Mouse (Mus musculus): ENCODE data around the gene Tbc1d19. TPM values are rescaled to one million over a fixed set of nuclear protein-coding genes. Genes with fewer than 3 reads are reported as not detected.

Gene Tbc1d19
- total and polyA plus RNA-seq, 3 experiments, result not detected

DNA sequence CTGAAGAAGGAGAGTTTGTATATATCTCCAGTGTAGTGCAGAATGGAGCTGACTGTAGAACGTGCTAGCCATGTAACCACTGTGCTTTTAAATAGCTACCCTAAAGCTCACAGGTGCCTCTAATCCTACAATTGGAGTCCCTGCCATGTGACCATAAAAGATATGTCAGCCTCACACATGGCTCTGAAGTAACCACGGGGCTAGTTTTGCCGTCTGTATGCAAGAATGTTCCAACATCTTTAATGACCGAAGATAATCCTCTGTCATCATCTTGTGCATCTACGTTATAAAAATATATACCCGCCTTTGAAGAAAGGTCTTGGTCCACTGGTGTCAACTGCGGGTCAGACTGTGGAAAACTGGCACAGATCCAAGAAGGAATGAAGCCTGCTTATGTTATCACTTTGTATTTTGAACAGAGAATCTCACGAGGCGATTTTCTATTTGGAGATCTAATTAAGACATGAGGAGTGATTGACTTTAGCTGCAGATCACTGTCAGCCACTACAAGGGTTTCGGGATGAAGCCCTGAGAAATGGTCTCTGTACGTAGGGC is 117.0 kb downstream of the Tbc1d19 start:
- Histone ChIP-seq H3K27me3 (ENCODE audit: control insufficient read depth in 1 of 2, insufficient read depth in 2 of 2, low read length in 2 of 2) (no peaks in the 10 kb centered on the region; a peak in 1 of 4 replicates), H3K36me3 (ENCODE audit: control insufficient read depth in 1 of 2, insufficient read depth in 2 of 2, low read length in 2 of 2) (no peaks in the 10 kb centered on the region), H3K4me3 (ENCODE audit: control insufficient read depth in 1 of 2, insufficient read depth in 1 of 2, low read depth in 2 of 2, low read length in 2 of 2) (no peak overlapping the region), H3K9ac (ENCODE audit: control insufficient read depth, low read depth, low read length, poor library complexity, severe bottlenecking) (no peak overlapping the region), H3K27ac (ENCODE audit: control insufficient read depth, low read depth, low read length) (no peak overlapping the region), H3K79me2 (ENCODE audit: control insufficient read depth, insufficient read depth, low read length, poor library complexity) (no peaks in the 10 kb centered on the region), H3K9me3 (replicated peaks; ENCODE audit: insufficient read depth, low read length) (no peaks in the 10 kb centered on the region), H3K4me1 (ENCODE audit: control insufficient read depth in 1 of 2, insufficient read depth in 2 of 2, low read length in 2 of 2) (no peaks in the 10 kb centered on the region)
- DNase-seq (ENCODE audit: low read depth, low spot score), result no peak
- TF ChIP-seq SMC3 (IDR thresholded peaks at IDR 0.05; ENCODE audit: low read depth, low read length), result no peak
- TF ChIP-seq MYB (IDR thresholded peaks at IDR 0.05; ENCODE audit: low read depth, low read length), result no peak
- no peak for TF ChIP-seq USF2 (IDR thresholded peaks at IDR 0.05; ENCODE audit: borderline replicate concordance in 1 of 2, insufficient read depth in 1 of 2, low read depth in 1 of 2, low read length in 2 of 2)
- TF ChIP-seq ZNF384 (IDR thresholded peaks at IDR 0.05; ENCODE audit: low read depth, low read length), result no peak
- TF ChIP-seq POLR2AphosphoS2 (IDR thresholded peaks at IDR 0.05; ENCODE audit: low read length), result no peak
- no peak for TF ChIP-seq SIN3A (IDR thresholded peaks at IDR 0.05; ENCODE audit: low read length)
- TF ChIP-seq UBTF (IDR thresholded peaks at IDR 0.05; ENCODE audit: borderline replicate concordance, insufficient read depth, low read depth, low read length), result no peak
- TF ChIP-seq POLR2AphosphoS5 (IDR thresholded peaks at IDR 0.05; ENCODE audit: borderline replicate concordance, low read depth, low read length), result no peak
- no peak for TF ChIP-seq NRF1 (IDR thresholded peaks at IDR 0.05; ENCODE audit: insufficient read depth, low read depth, low read length, poor library complexity, severe bottlenecking)
- no peak for TF ChIP-seq MYC (IDR thresholded peaks at IDR 0.05; ENCODE audit: low read depth, low read length)
- TF ChIP-seq RCOR1 (IDR thresholded peaks at IDR 0.05; ENCODE audit: low read depth, low read length), result no peak
- no peak for TF ChIP-seq TCF12 (IDR thresholded peaks at IDR 0.05; ENCODE audit: low read depth, low read length)

DNA sequence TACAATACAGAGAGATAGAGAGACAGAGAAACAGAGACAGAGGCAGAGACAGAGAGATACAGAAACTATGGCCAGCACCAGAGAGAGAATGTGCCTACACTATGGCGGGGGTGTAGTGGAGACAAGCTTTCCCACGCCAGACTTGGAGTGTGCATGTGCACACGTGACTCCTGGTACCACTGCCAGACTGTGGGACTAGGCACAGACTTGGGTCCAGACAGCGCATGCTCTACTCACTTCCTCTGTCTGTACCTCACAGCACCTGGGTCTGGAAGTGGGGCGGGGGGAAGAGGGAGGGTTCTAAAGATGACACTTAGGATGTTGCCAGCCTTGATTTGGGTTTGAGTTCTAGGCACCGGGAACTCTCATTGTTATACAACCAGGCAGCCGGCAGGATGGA is 118.5 kb downstream of the Tbc1d19 start:
- Histone ChIP-seq H3K4me3 (ENCODE audit: control insufficient read depth in 1 of 2, insufficient read depth in 1 of 2, low read depth in 2 of 2, low read length in 2 of 2) (no peak overlapping the region), H3K27ac (ENCODE audit: control insufficient read depth, low read depth, low read length) (no peak overlapping the region), H3K4me1 (ENCODE audit: control insufficient read depth in 1 of 2, insufficient read depth in 2 of 2, low read length in 2 of 2) (no peaks in the 10 kb centered on the region), H3K36me3 (ENCODE audit: control insufficient read depth in 1 of 2, insufficient read depth in 2 of 2, low read length in 2 of 2) (no peaks in the 10 kb centered on the region), H3K79me2 (ENCODE audit: control insufficient read depth, insufficient read depth, low read length, poor library complexity) (no peaks in the 10 kb centered on the region), H3K9me3 (replicated peaks; ENCODE audit: insufficient read depth, low read length) (no peaks in the 10 kb centered on the region), H3K27me3 (ENCODE audit: control insufficient read depth in 1 of 2, insufficient read depth in 2 of 2, low read length in 2 of 2) (no peaks in the 10 kb centered on the region; a peak in 1 of 4 replicates), H3K9ac (ENCODE audit: control insufficient read depth, low read depth, low read length, poor library complexity, severe bottlenecking) (no peak overlapping the region)
- DNase-seq (ENCODE audit: low read depth, low spot score), result no peak
- no peak for TF ChIP-seq ZNF384 (IDR thresholded peaks at IDR 0.05; ENCODE audit: low read depth, low read length)
- TF ChIP-seq EP300 (IDR thresholded peaks at IDR 0.05; ENCODE audit: low read depth in 1 of 2, low read length in 2 of 2), result no peak
- TF ChIP-seq UBTF (IDR thresholded peaks at IDR 0.05; ENCODE audit: borderline replicate concordance, insufficient read depth, low read depth, low read length), result no peak

DNA sequence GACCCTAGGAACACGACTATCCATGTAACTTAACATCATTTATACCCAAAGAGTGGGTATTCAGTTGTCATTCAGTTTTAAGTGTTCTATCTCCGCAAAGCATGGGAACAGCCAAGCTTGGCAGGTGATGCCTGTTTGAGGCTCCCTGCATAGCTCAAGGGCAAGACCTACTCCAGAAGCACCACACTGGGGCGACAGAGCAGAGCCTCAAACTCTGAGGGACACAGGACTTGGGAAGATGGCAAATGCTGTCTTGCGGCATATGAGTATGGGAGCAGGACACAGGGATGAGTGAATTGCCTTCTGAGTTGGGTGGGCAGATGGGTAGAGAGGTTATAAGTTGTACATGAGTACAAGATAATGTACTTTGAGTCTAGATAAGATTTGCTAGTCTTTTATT is 119.1 kb downstream of the Tbc1d19 start:
- DNase-seq (ENCODE audit: low read depth, low spot score), result no peak
- no peaks in the 10 kb centered on the region for H3K4me1 ChIP-seq (ENCODE audit: control insufficient read depth in 1 of 2, insufficient read depth in 2 of 2, low read length in 2 of 2)
- no peak overlapping the region for H3K9ac ChIP-seq (ENCODE audit: control insufficient read depth, low read depth, low read length, poor library complexity, severe bottlenecking)
- H3K79me2 ChIP-seq (ENCODE audit: control insufficient read depth, insufficient read depth, low read length, poor library complexity), result no peaks in the 10 kb centered on the region
- no peaks in the 10 kb centered on the region; a peak in 1 of 4 replicates for H3K27me3 ChIP-seq (ENCODE audit: control insufficient read depth in 1 of 2, insufficient read depth in 2 of 2, low read length in 2 of 2)
- no peak for TF ChIP-seq CHD1 (IDR thresholded peaks at IDR 0.05; ENCODE audit: low read depth, low read length)
- no peak for TF ChIP-seq UBTF (IDR thresholded peaks at IDR 0.05; ENCODE audit: borderline replicate concordance, insufficient read depth, low read depth, low read length)
- TF ChIP-seq CTCF (IDR thresholded peaks at IDR 0.05 in 2 of 3, conservative IDR thresholded peaks at IDR 0.05 in 1 of 3; ENCODE audit: control insufficient read depth in 1 of 3, insufficient read depth in 1 of 3, low read depth in 2 of 3, low read length in 3 of 3, poor library complexity in 1 of 3, severe bottlenecking in 1 of 3), result no peak
- TF ChIP-seq MAZ (IDR thresholded peaks at IDR 0.05; ENCODE audit: low read depth, low read length), result no peak
- TF ChIP-seq CHD2 (IDR thresholded peaks at IDR 0.05; ENCODE audit: low read length), result no peak
- no peak overlapping the region for H3K4me3 ChIP-seq (ENCODE audit: control insufficient read depth in 1 of 2, insufficient read depth in 1 of 2, low read depth in 2 of 2, low read length in 2 of 2)
- H3K27ac ChIP-seq (ENCODE audit: control insufficient read depth, low read depth, low read length), result no peak overlapping the region
- H3K36me3 ChIP-seq (ENCODE audit: control insufficient read depth in 1 of 2, insufficient read depth in 2 of 2, low read length in 2 of 2), result no peaks in the 10 kb centered on the region
- no peaks in the 10 kb centered on the region for H3K9me3 ChIP-seq (replicated peaks; ENCODE audit: insufficient read depth, low read length)
